Mouse (Mus musculus) liver, adult 2 months (tissue): ENCODE data around the gene Stat3.

Experiments used
- CTCF ChIP-seq: fragments of 200-500 bp; IDR thresholded peaks from 2 replicates; pipeline ENCODE4 v1.5.1; 2011; ENCODE audit warnings: low read depth, low read length, control low read depth
- POLR2A ChIP-seq: fragments of 200-500 bp; IDR thresholded peaks from 2 replicates; pipeline ENCODE4 v1.6.1; 2011; ENCODE audit warnings: low read length, control low read depth; ENCODE audit not compliant: insufficient read depth; ENCODE audit errors: extremely low read depth

DNA sequence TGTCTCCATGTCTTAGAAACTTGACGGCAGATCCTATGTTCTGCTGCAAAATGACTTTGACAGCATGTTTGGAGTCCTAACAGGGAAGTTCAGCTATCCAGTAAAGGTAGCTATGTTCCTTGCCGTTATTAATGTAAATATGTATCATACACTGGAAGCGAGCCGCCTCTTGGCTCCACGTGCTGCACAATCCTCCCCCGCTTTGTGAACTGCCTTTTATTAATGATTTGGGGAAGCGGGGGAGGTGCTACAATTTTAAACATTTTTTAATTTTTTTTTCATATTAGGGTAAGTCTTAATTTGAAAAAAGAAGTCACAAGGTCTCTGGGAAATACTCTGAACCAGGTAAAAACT, 44.4 kb upstream of the Stat3 start:
- no peak for TF ChIP-seq CTCF
- no peak for TF ChIP-seq POLR2A
